Mouse (Mus musculus): Measurements from ENCODE around the gene Depp1.

Gene Depp1

DNA sequence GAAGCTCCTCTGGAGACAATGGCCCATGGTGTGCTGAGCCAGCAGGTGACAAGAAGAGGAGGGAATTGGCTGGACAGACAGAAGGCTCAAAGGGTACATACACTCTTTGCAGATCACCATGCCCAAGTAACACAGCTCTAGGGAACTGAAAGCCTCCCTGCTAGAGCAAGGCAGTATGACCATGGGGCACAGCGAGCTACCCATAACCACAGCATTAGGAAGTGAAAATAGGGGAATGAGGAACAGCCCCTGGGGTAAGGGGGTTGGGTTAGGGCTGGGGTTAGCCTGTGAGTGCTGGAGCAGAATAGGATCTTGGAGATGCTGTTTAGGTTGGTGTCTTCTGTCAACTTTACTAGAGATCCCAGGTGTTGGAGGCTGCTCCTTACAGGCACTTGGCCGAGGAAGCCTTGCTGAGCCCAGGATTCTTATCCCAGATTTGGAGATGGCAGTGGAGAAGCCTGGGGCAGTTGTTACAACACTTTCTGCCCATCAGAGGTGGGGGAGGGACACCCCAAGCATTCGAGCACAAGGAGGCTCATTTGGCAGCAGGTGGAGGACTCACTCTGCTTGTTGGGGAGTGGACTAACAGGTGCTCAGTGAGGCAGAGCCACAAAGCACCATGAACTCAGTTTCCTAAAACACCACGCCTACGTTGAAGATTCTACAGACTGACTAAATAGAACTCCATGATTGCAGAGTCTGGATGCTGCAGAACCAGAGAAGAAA lies 29.3 kb downstream of the Depp1 start:
- DNase-seq (ENCODE audit: low read depth, low spot score): no peak

DNA sequence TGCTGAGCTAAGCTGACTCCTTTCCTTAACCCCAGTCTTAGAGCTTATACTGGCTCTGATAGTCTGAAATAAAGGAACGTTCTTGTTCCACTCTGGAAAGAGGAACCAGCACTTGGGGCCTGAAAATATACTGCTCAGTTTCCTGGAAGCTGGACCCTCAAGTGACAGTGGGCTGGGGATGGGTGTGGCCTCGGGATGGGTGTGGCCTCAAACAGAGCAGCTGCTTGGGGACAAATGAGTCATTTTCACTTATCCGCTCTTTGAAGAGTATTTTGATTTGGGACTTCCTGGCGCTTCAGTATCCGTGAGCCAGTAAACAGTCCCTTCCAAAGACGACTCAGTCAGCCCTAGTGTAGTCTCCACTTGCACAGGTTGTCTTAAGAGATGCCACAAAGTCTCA lies 31.9 kb downstream of the Depp1 start:
- DNase-seq (ENCODE audit: low read depth, low spot score): no peak

DNA sequence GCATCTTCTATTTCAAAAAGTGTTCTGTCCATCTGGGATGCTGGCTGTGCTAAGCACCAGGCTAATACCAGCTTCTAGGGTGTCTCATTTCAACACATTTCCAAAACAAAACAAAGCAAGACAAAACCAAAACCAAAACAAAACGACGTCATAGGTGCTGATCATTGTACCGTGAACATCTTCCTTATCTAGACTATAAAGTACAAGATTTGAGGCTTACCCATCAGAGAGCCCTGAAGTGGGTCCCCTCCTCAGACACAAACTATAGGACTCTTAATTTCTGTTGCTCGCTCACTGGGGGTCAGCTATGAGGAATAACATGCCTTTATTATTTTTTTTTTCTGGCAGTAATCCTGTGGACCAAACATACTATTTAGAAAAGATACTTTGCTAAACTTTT lies 43.2 kb downstream of the Depp1 start:
- no peak for DNase-seq (ENCODE audit: low read depth, low spot score)

DNA sequence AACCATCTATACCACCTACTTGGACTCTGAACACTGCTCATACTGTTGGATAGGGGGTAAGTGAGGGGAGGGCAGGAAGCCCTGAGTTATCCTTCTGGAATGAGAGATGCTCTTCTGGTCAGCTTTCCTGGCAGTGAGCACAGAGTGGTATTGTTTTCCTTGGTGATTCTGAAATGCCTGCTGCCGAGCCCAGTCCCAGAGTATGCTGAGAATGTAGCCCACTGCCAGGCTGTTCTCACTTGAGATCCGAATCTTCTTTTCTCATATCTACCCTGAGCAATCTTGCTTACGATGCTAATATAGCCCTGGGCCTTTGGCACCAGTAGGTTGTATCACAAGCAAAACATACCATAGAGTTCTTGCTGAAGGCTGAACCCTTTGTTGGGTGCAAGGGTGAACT lies 43.9 kb downstream of the Depp1 start:
- DNase-seq (ENCODE audit: low read depth, low spot score): no peak

DNA sequence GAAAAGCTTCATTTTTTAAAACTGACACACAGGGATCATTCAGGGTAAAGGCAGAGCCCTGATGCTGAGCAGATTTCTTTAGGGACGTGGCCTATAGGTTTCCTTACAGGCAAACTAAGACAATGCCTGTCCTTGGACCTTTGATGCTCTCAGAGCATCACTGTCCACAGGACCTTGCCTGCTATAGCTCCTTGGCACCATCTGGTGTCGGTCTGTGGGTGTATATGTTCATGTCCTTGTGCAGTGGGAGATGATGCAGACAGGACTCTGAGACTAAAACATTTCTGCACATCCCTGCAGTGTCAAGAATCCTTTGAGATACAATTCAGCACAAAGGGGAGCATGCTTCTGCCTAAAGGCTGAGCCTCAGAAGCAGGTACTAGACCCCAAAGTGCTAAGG lies 47.0 kb downstream of the Depp1 start:
- DNase-seq (ENCODE audit: low read depth, low spot score): no peak

DNA sequence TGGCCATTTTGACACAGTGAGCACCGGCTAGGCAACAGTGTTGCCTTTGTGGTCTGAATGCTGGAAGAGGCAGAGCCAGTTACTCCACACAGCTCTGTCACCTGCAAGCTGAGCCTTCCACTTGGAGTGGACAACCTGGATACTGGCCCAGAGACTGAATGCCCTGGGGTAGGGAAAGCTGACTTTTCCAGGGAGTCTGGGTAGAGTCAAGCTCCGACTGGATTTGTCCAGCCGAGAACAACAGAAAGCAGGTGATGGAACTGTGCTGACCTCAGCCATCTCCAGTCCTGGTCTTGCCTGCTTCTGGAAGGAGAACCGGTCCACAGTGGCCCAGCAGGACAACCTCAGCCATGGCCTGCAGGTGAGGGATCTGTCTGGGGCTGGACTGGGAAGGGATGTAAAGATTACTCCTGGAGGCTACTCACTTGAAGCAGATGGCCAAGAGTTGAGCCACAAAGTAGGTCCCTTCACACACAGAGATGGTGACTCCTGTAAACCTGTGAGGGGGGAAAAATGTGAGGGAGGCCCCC lies 47.6 kb downstream of the Depp1 start:
- no peak for DNase-seq (ENCODE audit: low read depth, low spot score)

DNA sequence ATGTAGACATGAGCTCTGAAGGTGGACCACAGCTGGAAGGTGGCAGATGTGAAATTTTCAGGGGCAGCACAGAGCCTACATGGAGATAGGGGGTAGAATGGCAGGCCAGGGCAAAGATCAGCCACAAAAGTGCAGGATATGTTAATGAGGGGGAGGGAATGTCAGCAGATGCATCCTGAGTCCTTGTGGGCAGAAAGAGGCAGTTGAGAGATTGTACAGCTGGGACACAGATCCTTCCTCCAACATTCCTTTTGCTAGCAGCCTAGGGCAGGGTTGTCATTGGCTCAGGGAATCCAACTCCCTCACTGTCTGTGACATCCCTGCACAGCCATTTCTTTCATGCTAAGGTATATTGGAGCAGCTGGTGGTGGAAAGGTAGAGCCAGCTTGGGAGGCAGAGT lies 50.4 kb downstream of the Depp1 start:
- DNase-seq (ENCODE audit: low read depth, low spot score): no peak

All from retina, adult 2 months (tissue).